Mouse (Mus musculus) thymus, adult 18-20 months (tissue): ENCODE measurements around the gene Gen1.

ENCODE experiments used
- DNase-seq, 2 experiments: peaks; one replicate each; pipeline ENCODE4 v3.0.0; 2022; ENCODE audit warnings: mixed read lengths in 2 of 2

Gene Gen1

DNA sequence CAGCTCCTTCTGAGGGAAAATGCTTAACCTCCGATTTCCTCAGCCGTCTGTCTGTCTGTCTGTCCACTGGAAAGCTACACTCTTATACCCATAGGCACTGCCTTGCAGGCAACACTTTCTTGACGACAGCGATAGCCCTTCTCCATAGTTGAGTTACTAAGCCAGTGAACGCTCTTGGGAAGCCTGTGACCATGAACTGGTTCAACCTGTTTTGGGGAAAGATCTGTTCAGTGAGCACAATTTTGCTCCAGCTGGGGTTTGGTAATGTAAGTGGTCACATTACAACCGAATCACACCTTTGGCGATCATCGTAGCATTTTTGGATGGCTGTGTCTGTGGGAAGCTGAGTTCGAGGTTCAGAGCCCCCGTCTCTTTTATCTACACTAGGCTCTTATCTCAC, 42.5 kb downstream of the Gen1 start:
- DNase-seq: no peak

DNA sequence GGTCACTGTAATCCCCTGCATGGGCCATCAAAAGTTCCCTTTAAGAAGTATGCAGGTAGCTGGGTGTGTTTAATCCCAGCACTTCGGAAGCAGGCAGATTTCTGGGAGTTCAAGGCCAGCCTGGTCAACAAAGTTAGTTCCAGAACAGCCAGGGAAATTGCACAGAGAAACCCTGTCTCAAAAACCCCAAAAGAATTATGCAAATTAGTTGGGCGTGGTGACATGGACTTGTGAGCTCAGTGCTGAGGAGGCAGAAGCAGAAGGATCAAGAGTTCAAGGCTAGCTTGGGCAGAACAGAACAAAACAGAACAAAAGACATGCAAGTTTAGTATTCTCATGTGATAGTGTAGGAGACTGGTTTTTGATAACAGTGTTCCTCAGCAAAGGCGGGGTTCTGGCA, 43.0 kb downstream of the Gen1 start:
- no peak for DNase-seq

DNA sequence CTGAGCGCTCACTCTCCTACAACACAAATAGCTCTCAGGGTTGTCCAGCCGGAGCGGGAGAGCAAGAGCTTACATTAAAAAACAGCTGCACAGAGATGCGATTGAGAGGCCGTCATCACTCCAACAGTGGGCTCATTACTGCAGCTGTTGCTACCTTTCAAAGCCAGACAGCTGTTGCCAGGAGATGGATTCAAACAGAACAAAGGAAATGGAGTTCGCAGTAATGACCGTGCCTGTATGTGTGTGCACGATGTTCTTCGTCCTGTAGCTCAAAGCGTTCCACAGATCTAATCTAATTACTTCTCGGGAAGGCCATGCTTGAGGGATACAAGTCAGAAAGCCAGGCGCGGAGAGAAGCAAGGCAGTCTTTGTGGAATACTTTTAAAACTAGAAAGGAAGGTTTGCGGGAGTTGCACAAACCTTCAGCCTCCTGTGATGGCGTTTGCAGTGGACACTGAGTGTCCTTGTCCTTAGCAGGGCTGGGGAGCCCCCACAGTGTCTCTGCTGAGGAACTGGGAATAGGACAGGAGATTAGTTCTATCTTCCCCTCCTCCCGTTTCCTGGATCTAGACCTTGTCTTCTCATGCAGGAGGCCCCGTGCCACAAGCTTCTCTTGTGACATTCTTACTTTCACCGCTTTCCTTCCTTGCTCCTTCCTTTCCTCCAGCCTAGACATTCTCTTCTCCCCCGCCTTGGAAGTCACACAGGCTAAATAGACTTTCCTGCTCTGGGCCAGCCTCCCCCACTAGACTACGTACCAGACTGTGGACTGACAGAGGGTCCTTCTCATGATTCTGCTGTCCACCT, 43.9 kb downstream of the Gen1 start:
- no peak for DNase-seq

DNA sequence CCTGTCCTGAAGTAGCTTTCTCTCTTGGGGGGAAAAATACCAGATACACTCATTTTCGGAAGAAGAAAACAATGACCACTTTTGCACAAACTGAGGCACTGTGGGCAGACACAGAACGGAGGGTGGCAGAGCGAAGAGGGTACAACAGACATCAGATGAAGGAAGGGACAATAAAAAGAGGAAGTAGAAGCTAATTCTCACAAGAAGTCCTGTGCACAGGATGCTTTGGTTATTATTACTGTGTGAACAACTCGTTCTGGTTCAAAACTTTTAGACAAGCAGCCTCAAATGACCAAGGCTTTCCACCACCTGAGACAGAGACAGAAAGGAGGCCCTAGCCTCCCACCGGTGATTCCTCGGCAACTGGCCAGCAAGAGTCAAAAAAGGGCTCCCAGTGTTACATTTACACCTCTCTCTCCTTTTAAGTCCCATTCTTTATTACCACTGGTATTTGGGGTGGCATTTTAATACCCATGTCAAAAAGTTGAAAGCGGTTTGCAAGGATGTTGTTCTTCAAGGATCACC, 47.8 kb downstream of the Gen1 start:
- DNase-seq: no peak

DNA sequence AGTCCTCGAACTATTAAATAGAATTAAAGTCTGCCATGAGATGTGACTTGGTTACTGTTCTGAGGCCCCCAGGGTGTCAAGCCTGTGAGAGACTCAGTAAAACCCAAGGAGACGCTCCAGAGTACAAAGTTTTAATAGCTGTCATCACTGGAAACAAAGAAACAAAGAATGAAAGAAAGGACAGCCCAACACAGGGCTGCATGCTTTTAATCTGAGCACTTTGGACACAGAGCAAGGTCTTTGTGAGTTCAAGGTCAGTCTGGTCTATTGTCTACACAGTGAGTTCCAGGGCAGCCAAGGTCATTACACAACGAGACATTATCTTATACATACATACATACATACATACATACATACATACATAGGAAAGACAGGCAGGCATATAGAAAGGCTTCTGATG, 49.1 kb downstream of the Gen1 start:
- no peak for DNase-seq

DNA sequence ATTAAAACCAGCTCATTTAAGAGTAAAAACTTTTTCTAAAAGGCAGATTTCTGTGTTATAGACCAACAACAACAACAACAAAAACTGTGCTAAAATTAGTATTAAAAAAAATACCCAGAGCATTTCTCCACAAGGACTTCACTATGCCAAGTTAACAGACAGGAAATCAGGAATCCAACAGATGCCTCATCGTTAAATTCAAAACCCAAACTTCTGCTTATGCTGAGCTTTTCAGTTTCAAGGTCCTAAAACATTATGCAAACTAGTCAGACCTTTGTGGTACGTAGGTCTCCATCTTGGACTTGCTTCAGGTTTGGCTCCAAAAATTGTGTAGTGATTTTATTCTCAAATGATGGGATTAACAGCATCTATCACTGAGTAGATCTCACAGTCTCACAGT, 50.0 kb downstream of the Gen1 start:
- no peak for DNase-seq

DNA sequence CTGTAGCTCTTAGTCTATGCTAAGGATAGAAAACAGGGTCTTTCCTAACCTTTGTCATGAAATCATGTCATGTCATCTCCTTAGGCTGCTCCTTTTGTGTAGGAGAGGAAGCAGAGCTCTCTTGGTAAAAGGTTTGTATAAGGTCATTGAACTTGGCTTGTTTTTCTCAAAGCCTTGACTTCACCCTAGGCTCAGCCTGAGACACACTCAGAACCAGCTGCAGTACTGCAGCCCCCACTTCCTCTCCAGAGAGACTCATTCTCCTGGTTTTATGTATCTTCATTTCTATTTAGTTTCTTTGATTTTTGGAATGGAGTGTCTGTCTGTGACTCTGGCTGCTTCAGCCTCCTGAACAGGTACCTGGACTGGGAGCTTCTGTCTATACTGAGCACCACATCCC, 50.8 kb downstream of the Gen1 start:
- no peak for DNase-seq

DNA sequence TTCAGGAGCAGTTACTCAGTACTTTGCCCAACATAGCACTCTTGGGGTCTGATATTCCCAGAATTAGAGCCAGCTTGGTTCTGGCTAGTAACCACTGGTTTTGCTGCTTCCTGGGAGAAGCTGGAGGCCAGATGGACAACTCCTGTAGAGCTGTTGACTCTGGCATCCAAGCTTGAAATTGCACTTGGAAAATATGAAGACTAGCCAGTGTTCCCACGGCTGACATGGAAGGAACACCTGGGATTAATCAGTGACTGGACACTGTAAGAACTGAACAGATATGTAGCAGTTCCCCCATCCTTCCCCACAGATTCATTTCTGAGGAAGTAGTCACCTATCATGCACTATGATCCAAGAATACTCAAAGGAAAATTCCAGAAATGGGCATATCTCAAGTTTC, 52.7 kb downstream of the Gen1 start:
- no peak for DNase-seq

DNA sequence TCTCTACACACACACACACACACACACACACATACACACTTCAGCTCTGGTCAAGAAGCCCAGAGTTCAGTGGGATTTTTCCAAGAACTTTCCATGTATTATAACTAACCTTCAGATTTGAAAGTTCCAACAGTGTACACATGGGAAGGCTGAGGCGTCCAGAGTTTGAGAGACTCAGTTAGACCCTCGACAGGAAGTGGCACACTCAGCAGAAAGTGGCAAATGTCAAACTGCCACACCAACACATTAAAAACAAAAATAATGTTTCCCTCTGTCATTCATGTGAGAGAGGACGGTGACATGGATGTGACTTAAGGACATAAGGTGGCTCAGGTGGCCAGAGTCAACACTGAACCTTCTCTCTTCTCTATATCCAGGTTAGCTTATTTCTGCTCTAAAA, 55.2 kb downstream of the Gen1 start:
- no peak for DNase-seq

DNA sequence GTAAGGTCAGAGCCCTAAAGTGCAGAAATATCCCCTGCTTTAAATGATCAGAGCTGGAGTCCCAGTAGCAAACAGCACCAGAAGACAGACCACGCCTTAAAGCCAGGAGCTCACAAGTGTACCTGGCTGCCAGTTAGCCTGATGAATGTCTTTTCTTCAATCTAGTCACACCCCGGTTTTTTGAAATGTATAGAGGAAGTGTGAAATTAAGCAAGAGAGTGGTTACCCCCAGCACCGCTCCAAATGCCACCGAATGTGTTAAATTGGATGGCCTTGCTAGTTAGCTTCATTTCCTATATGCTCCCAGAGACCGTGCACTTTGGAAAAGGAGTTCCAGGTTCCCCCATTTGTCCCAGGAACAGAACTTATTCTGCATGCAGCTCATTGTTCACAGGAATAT, 56.0 kb downstream of the Gen1 start:
- DNase-seq: no peak

DNA sequence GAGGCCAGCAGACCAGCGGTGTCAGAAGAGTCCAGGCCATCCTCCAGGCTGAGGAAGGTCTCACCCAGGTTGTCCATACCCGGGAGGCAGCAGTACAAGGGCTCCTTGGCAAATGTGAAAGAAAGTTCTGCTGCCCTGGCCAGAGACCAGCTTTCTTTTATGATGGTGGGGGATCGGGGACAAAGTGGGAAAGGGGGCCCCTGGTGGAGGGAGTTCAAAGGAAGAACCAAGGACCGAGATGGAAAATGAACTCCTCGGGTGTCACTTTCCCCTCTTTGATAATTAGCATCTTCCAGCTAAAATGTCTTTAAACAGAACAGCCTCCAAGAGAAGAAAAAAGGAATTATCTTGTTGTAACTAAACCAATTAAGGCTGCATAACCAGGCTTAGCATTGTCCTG, 56.7 kb downstream of the Gen1 start, which contains the start of gene Msgn1:
TSS of gene Msgn1 (minus strand) at position 101 of the 400 bp plus-strand sequence.
- DNase-seq: no peak

DNA sequence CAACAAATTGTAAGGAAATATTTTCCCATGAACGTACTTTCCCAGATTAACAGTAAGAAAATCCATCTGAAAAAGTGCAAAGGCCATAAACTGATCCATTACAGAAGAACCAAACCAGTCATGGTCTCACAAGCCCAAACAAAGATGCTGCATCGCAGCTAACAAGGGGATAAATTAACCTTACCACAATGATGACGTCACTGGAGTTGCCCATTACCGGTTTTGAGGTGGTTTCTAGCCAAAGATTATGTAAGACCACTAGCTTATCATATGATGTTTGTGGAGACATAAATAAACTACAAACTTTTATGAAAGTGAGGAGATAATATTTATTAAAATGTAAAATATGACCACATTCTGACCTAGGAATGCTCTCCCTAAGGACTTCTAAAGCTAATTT, 59.3 kb downstream of the Gen1 start:
- DNase-seq: no peak

DNA sequence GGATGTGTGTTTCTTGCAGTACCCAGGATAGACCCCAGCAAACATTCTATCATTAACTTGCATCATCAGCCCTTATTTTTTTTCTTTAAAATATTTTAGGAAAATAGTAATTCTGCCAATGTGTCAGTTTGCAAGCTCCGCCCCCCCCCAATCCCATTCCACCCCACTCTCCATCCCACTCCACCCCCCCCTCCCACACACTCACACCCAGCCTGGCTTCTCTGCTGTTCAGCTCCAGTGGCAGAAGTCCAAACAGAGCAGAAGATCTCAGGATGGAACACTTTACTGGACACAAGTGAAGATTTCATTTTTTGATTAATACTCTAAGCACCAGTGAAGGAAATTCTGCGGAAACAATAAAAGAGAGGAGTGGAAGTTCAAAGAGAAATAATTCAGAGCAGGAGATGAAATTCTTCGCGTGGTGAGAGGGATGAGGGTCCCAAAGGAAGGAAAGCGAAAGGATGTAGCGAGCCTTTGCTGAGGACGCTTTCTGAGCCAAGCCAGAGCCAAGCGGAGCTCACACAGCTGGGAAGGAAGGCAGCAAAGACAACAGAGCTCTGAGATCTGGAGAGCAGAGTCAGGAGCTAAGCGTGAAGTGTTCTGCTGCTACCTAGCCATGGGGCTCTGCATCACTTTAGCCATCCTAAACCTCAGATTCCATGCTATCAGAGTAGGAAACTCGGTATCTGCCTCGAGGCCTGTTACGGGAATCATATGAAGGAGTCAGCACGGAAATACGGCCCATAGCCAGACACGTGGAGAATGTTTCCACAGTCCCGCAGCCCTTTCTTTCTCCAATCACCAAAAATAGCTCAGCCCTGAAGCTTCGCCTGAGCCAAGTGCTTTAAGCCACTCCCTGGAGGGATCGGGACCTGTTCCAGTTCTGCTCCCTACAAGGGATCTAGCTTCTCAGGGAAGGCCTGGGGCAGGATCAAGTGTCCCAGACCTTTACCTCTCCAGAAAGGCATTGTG, 61.6 kb downstream of the Gen1 start:
- DNase-seq: no peak

DNA sequence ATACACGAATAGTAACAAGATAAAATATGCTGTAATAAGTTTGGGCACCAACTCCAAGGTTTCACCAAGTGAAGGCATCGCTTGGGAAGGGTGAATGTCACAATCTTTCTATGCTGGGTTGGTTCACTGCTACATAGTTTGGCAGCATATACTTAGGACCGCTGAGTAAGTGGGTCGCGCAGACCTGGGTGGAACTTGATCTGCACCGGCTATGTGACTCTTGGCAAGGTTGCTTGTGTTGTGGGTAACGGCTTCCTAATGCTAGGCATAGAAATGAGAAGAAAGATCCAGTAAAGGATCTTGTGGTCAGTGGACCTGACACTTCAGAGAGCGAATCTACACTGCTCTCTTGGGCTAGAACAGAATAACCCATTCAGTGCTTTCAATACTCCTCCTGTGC, 63.1 kb downstream of the Gen1 start:
- no peak for DNase-seq

DNA sequence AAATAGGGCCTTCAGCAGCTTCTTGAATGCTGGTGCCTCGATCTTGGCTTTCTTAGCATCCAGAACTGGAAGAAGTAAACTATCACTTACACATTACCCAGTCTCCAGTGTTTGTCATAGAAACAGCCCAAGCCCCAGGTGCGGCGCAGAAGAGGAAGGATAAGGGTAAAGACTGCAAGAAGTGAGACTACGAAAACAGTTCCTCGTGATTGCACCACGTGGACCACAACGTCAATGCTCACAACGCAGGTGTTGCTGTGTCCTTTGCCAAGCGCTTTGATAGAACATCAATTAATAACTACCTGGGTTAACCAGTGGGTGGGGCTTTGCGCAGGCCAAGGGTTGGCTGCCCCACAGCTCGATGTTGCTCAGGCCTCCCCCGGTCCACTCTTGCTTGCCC, 64.9 kb downstream of the Gen1 start:
- no peak for DNase-seq

DNA sequence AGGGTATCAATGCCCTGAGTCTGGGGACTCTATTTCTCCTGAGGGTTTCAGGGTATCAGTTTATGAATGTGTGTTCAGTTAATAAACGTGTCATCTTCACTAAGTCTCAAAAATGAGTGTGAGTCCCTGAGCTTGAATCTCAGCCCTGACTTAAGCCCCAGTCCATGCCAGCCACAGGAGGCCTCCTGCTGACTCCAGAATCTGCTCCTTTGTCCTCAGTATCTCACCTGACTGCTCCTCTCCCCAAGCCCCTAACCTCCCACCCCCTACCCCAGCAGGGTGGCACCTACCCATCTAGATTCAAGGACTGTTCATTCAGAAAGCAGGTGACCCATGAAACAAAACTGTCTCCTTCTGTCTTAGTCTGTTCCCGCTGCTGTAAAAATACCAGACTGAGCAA, 67.0 kb downstream of the Gen1 start:
- no peak for DNase-seq

DNA sequence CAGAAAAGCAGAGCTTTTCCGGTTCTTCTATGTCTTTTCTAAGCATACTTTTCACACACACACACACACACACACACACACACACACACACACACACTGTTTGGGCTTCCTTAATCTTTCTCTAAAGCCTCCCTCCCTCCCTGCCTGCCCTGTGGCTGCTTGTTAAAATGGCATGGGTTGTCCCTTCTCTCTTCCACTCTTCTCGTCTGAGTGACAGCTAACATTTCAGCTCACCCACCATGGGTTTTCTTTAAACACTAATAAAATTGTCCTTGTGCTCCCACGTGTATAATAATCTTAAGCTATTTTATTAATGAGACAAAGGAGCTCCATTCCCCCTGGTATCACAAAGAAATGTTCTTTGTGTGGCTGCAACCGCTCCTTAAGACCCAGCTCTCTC, 67.6 kb downstream of the Gen1 start:
- no peak for DNase-seq

DNA sequence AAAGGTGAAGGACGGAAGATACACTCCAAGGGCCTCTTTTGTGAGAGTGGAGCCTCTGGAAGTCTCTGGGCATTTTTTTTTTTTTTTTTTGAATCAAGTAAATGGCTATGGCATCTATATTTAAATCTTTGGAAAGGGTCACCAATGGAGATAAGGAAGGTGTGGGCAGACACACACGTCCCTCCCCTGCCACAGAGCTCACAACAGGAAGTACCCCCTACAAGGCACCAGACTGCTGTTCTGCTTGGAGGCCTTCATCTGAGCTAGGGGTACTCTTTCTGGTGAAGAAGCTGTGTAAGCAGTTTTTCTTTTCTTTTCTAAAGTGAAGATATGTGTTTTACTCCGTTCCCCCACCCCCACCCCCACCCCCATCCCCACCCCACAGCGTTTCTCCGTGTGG, 68.8 kb downstream of the Gen1 start:
- no peak for DNase-seq

DNA sequence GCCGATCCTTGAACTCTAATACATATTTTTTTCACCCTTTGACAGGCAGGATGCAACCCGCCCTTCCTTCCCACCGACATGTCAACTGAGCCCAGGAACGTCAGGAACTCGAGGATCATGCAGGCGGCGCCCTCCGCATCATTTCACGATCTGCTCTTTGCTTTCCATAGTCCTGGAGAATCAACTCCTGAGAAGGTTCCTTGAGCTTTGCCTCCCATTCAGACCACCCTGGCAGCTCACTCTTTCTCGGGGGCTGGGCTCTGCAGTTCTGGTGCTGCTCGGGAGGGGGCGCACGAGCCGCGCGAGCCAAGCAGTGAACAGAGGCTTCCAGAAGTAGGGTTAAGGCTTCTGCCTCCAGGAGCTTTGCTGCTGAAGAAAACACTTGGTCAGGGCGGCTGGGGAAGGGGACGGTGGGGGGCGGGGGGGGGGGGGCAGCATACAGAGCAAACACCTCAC, 69.4 kb downstream of the Gen1 start:
- DNase-seq: peak; percentile 53 to 59

DNA sequence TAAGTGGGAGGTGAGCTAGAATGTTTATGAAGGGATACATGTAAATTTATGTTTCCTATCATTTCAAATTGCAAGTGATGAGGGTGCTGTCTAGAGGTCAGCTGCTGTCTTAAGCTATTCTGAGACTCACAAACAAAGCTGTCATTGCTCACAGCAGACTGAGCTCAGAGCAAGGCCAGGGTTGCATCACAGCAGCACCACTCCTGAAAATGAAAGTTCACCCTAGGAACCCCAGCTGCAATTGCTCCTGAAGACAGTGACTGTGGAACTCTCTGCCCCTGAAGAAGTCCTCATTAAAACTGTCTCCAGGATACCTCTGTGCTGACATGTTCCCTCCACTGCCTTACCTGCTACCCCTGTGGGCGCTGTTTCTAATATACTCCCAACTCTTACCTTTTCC, 70.6 kb downstream of the Gen1 start:
- DNase-seq: no peak
